Mouse (Mus musculus): ENCODE data around the gene Smad5. TPM values are rescaled to one million over a fixed set of nuclear protein-coding genes. Genes with fewer than 3 reads are reported as not detected.
A peak's percentile ranks its signal among the peaks of the same experiment; 100 is the strongest.

The Smad5 gene
- total RNA-seq (2014; fragmentation: Nextera tagmentation) (40.7 and 48.7 TPM in 2 replicates), total RNA-seq (2017) (10.8 and 15.2 TPM in 2 replicates), polyA plus RNA-seq (2012) (4.1 and 4.3 TPM in 2 replicates)

GRCm38 (mm10) chr13:56702469-56703221, at the start of gene Smad5:
TSS of gene Smad5 (plus strand) at chr13:56703010.
- 0 out of 2 replicates have a peak, but pooled peaks have one; percentile 4 for ATAC-seq (ENCODE audit: extremely low read depth, insufficient number of reproducible peaks, low FRiP score, poor library complexity, severe bottlenecking)

DNA sequence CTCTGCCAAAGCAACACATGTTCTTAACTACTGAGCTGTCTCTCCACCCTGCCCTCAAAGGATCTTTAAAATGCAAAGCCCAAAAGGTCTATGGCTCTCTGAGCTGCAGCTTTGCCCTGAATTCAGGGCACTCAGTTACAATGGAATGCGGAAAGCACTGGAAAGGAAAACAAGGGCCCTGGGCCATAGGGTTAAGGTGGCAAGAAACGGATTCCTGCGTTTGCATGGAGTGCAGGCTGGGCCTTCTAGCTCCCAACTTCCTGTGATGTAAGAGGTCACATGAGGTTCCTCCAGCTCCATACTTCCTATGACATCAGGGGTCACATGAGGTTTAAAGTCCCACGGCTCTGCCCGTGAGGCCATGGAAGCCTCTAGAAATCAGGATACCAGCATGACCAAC, 48.6 kb upstream of the Smad5 start:
- DNase-seq (ENCODE audit: low spot score) (no peak), ATAC-seq (ENCODE audit: extremely low read depth, insufficient number of reproducible peaks, low FRiP score, poor library complexity, severe bottlenecking) (no peak)
- Histone ChIP-seq H3K9me3 (replicated peaks) (peaks cover 59% of the 10 kb centered on the region), H3K36me3 (replicated peaks) (no peaks in the 10 kb centered on the region), H3K4me1 (ENCODE audit: insufficient read depth, low read depth, low read length) (no peaks in the 10 kb centered on the region), H3K4me3 (ENCODE audit: low read depth, low read length) (no peak overlapping the region), H3K27me3 (ENCODE audit: insufficient read depth, low read length) (no peaks in the 10 kb centered on the region)
- no peak for TF ChIP-seq GATA2 (IDR thresholded peaks at IDR 0.05; ENCODE audit: borderline replicate concordance, low read depth, low read length)
- no peak for TF ChIP-seq POLR2AphosphoS5 (IDR thresholded peaks at IDR 0.05; ENCODE audit: insufficient replicate concordance, low read depth, low read length)
- TF ChIP-seq CTCF (IDR thresholded peaks at IDR 0.05; ENCODE audit: low read depth, low read length), result no peak
- TF ChIP-seq TAL1 (conservative IDR thresholded peaks at IDR 0.05; ENCODE audit: low read depth, low read length), result no peak
- no peak for TF ChIP-seq GATA1 (IDR thresholded peaks at IDR 0.05; ENCODE audit: borderline replicate concordance, low read length)

More at GRCm38 (mm10) chr13:56702469-56703221, at the start of gene Smad5:
- no peak for TF ChIP-seq GATA1 (IDR thresholded peaks at IDR 0.05; ENCODE audit: borderline replicate concordance, low read length)
- Histone ChIP-seq H3K36me3 (replicated peaks) (peaks cover 22% of the 10 kb centered on the region), H3K4me3 (ENCODE audit: low read depth, low read length) (peak within 1 kb of the TSS; percentile 75), H3K4me1 (ENCODE audit: insufficient read depth, low read depth, low read length) (peaks cover 27% of the 10 kb centered on the region), H3K9me3 (replicated peaks) (no peaks in the 10 kb centered on the region), H3K27me3 (ENCODE audit: insufficient read depth, low read length) (no peaks in the 10 kb centered on the region)
- DNase-seq (ENCODE audit: low spot score), result peak; percentile 86

- Histone ChIP-seq H3K36me3 (replicated peaks) (no peaks in the 10 kb centered on the region), H3K9me3 (replicated peaks) (peaks cover 66% of the 10 kb centered on the region), H3K27me3 (ENCODE audit: insufficient read depth, low read length) (no peaks in the 10 kb centered on the region), H3K4me3 (ENCODE audit: low read depth, low read length) (no peak overlapping the region), H3K4me1 (ENCODE audit: insufficient read depth, low read depth, low read length) (no peaks in the 10 kb centered on the region)
- TF ChIP-seq CTCF (IDR thresholded peaks at IDR 0.05; ENCODE audit: low read depth, low read length) (no peak), GATA2 (IDR thresholded peaks at IDR 0.05; ENCODE audit: borderline replicate concordance, low read depth, low read length) (no peak), POLR2AphosphoS5 (IDR thresholded peaks at IDR 0.05; ENCODE audit: insufficient replicate concordance, low read depth, low read length) (no peak), TAL1 (conservative IDR thresholded peaks at IDR 0.05; ENCODE audit: low read depth, low read length) (no peak), GATA1 (IDR thresholded peaks at IDR 0.05; ENCODE audit: borderline replicate concordance, low read length) (no peak)
- no peak for DNase-seq (ENCODE audit: low spot score)
- no peak for ATAC-seq (ENCODE audit: extremely low read depth, insufficient number of reproducible peaks, low FRiP score, poor library complexity, severe bottlenecking)
These were observed 44.8 kb upstream of the Smad5 start for GRCm38 (mm10) chr13:56657946-56658512.

DNA sequence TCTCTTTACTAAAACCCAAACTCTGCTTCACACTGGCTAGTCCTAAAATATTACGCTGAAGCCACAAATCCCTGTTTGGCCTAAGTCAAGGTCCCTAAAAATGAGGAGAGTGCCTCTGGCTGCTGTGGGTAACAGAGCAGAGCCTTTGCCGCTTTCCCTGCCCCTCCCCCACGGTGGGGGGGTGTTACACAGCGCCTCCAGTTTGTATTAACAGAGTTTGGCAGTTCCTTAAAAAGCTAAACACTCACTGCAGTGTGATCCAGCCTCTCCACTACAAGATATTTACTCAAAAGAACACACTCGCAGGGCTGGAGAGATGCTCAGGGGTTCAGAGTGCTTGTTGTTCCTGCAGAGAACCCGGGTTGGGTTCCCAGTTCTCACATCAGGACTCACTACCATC, 43.9 kb upstream of the Smad5 start:
- no peak for ATAC-seq (ENCODE audit: extremely low read depth, insufficient number of reproducible peaks, low FRiP score, poor library complexity, severe bottlenecking)
- Histone ChIP-seq H3K4me1 (ENCODE audit: insufficient read depth, low read depth, low read length) (no peaks in the 10 kb centered on the region), H3K36me3 (replicated peaks) (no peaks in the 10 kb centered on the region), H3K9me3 (replicated peaks) (peaks cover 61% of the 10 kb centered on the region), H3K27me3 (ENCODE audit: insufficient read depth, low read length) (no peaks in the 10 kb centered on the region), H3K4me3 (ENCODE audit: low read depth, low read length) (no peak overlapping the region)
- no peak for DNase-seq (ENCODE audit: low spot score)
- TF ChIP-seq CTCF (IDR thresholded peaks at IDR 0.05; ENCODE audit: low read depth, low read length) (no peak), TAL1 (conservative IDR thresholded peaks at IDR 0.05; ENCODE audit: low read depth, low read length) (no peak), GATA1 (IDR thresholded peaks at IDR 0.05; ENCODE audit: borderline replicate concordance, low read length) (no peak), GATA2 (IDR thresholded peaks at IDR 0.05; ENCODE audit: borderline replicate concordance, low read depth, low read length) (no peak), POLR2AphosphoS5 (IDR thresholded peaks at IDR 0.05; ENCODE audit: insufficient replicate concordance, low read depth, low read length) (no peak)

- ATAC-seq (ENCODE audit: extremely low read depth, insufficient number of reproducible peaks, low FRiP score, poor library complexity, severe bottlenecking) (no peak), DNase-seq (ENCODE audit: low spot score) (no peak)
- Histone ChIP-seq H3K27me3 (ENCODE audit: insufficient read depth, low read length) (no peaks in the 10 kb centered on the region), H3K9me3 (replicated peaks) (peaks cover 48% of the 10 kb centered on the region), H3K4me1 (ENCODE audit: insufficient read depth, low read depth, low read length) (no peaks in the 10 kb centered on the region), H3K4me3 (ENCODE audit: low read depth, low read length) (no peak overlapping the region), H3K36me3 (replicated peaks) (no peaks in the 10 kb centered on the region)
- TF ChIP-seq GATA1 (IDR thresholded peaks at IDR 0.05; ENCODE audit: borderline replicate concordance, low read length) (no peak), POLR2AphosphoS5 (IDR thresholded peaks at IDR 0.05; ENCODE audit: insufficient replicate concordance, low read depth, low read length) (no peak), GATA2 (IDR thresholded peaks at IDR 0.05; ENCODE audit: borderline replicate concordance, low read depth, low read length) (no peak), CTCF (IDR thresholded peaks at IDR 0.05; ENCODE audit: low read depth, low read length) (no peak), TAL1 (conservative IDR thresholded peaks at IDR 0.05; ENCODE audit: low read depth, low read length) (no peak)
These were observed 40.7 kb upstream of the Smad5 start for GRCm38 (mm10) chr13:56661914-56662621.
